Mouse (Mus musculus) bone marrow, adult 2 months (tissue): Measurements from ENCODE around the gene Hcfc1r1.

Experiments
- CTCF ChIP-seq: fragments of 200-500 bp; IDR thresholded peaks from 2 replicates; pipeline ENCODE4 v1.5.1; 2011; ENCODE audit warnings: low read length, control low read depth; ENCODE audit not compliant: control insufficient read depth, insufficient read depth
- POLR2A ChIP-seq: fragments of 200-500 bp; IDR thresholded peaks from 2 replicates; pipeline ENCODE4 v1.6.1; 2011; ENCODE audit warnings: low read depth, mild to moderate bottlenecking, control low read depth, low read length, borderline replicate concordance; ENCODE audit not compliant: control insufficient read depth

GRCm38 (mm10) chr17:23683856-23684672 is 10.7 kb downstream of the Hcfc1r1 start, which contains the start of gene Cldn9:
- TF ChIP-seq CTCF (no peak), POLR2A (no peak)
